Mouse (Mus musculus) intestine, postnatal 0 days (tissue): Measurements from ENCODE around the gene Des. TPM values are rescaled to one million over a fixed set of nuclear protein-coding genes. Genes with fewer than 3 reads are reported as not detected.

Source experiments
- ATAC-seq: fragments of 200-750 bp; cut with Nextera tagmentation; 2 replicates; pipeline ENCODE4 v1.8.0; 2017; ENCODE audit warnings: mild to moderate bottlenecking, moderate TSS enrichment, moderate library complexity
- H3K27ac ChIP-seq: fragments of 300-500 bp; sonication (generic); 2 replicates; pipeline ENCODE4 v1.5.1; 2014; ENCODE audit warnings: mild to moderate bottlenecking, low read depth, low read length, moderate library complexity
- H3K27me3 ChIP-seq: fragments of 300-500 bp; sonication (generic); replicated peaks from 2 replicates; pipeline ENCODE4 v1.6.1; 2014; ENCODE audit warnings: low read length, mixed read lengths; ENCODE audit not compliant: control insufficient read depth, insufficient read depth
- H3K36me3 ChIP-seq: fragments of 300-500 bp; sonication (generic); 2 replicates; pipeline ENCODE4 v1.6.1; 2014; ENCODE audit warnings: mild to moderate bottlenecking, moderate library complexity; ENCODE audit not compliant: control insufficient read depth, insufficient read depth
- H3K4me1 ChIP-seq: fragments of 300-500 bp; sonication (generic); replicated peaks from 2 replicates; pipeline ENCODE4 v1.6.1; 2014; ENCODE audit warnings: antibody characterized with exemption, low read length, mixed read lengths; ENCODE audit not compliant: control insufficient read depth, insufficient read depth
- H3K4me2 ChIP-seq: fragments of 300-500 bp; sonication (generic); replicated peaks from 2 replicates; pipeline ENCODE4 v1.6.1; 2014; ENCODE audit warnings: low read depth, mild to moderate bottlenecking, moderate library complexity
- H3K4me3 ChIP-seq: fragments of 300-500 bp; sonication (generic); 2 replicates; pipeline ENCODE4 v1.5.1; 2014; ENCODE audit warnings: low read depth, low read length
- H3K9ac ChIP-seq: fragments of 300-500 bp; sonication (generic); 2 replicates; pipeline ENCODE4 v1.6.1; 2014; ENCODE audit warnings: mild to moderate bottlenecking, low read depth, low read length
- H3K9me3 ChIP-seq: fragments of 300-500 bp; sonication (generic); 2 replicates; pipeline ENCODE4 v1.6.1; 2016; ENCODE audit warnings: mixed run types; ENCODE audit not compliant: control insufficient read depth
- CTCF ChIP-seq: sonication (generic); IDR thresholded peaks from 2 replicates; pipeline ENCODE4 v1.5.1; 2016; ENCODE audit warnings: low read depth, mild to moderate bottlenecking, control low read depth, antibody characterized with exemption, moderate library complexity
- WGBS: fragments of 180-500 bp; shearing (Covaris S2); extraction: QIAGEN DNeasy Blood & Tissue Kit; methylation state at CpG from one replicate; pipeline ENCODE4 v1.1.7; 2014; 5-methylcytosine and 5-hydroxymethylcytosine counted together
- polyA plus RNA-seq: library from polyadenylated mRNA; unstranded; fragments of >200 nt; fragmentation: Nextera tagmentation; extraction: Ambion mirVana; gene quantifications from 2 replicates; pipeline ENCODE4 v1.2.1, GENCODE M21; 2015

The Des gene
- polyA plus RNA-seq, 1 experiment from 2014 or later = 233 TPM

GRCm38 (mm10) chr1:75400493-75401115 lies 40.5 kb downstream of the Des start:
- no peak for ATAC-seq
- H3K36me3 ChIP-seq = peaks cover 20% of the 10 kb centered on the region

GRCm38 (mm10) chr1:75405547-75405946 lies 45.4 kb downstream of the Des start:
- ATAC-seq = no peak
- WGBS = 85% methylated on average over 3 of the region's 3 CpGs
- Histone ChIP-seq H3K27me3 (no peaks in the 10 kb centered on the region), H3K9me3 (no peaks in the 10 kb centered on the region), H3K36me3 (peaks cover 20% of the 10 kb centered on the region), H3K4me3 (no peak overlapping the region), H3K9ac (no peak overlapping the region), H3K4me1 (no peaks in the 10 kb centered on the region), H3K27ac (no peak overlapping the region), H3K4me2 (no peak overlapping the region)
- no peak for TF ChIP-seq CTCF

More at GRCm38 (mm10) chr1:75400493-75401115, 40.5 kb downstream of the Des start:
- TF ChIP-seq CTCF = no peak
- H3K4me3 ChIP-seq = no peak overlapping the region
- H3K4me2 ChIP-seq = peak overlapping the region; percentile 18; the same call in 1 of the 2 replicates
- no peaks in the 10 kb centered on the region for H3K9me3 ChIP-seq
- no peaks in the 10 kb centered on the region for H3K27me3 ChIP-seq
- H3K4me1 ChIP-seq = no peaks in the 10 kb centered on the region
- no peak overlapping the region for H3K9ac ChIP-seq
- no peak overlapping the region for H3K27ac ChIP-seq
- WGBS = 50% methylated on average over 6 of the region's 6 CpGs

- no peaks in the 10 kb centered on the region for H3K4me1 ChIP-seq
- no peak overlapping the region for H3K4me2 ChIP-seq
- TF ChIP-seq CTCF = no peak
- no peak overlapping the region for H3K4me3 ChIP-seq
- WGBS = 93% methylated on average over 15 of the region's 15 CpGs
- no peak overlapping the region for H3K9ac ChIP-seq
- no peak overlapping the region for H3K27ac ChIP-seq
- ATAC-seq = no peak
- no peaks in the 10 kb centered on the region for H3K9me3 ChIP-seq
- peaks cover 18% of the 10 kb centered on the region for H3K36me3 ChIP-seq
- H3K27me3 ChIP-seq = no peaks in the 10 kb centered on the region
Observed at GRCm38 (mm10) chr1:75406173-75406572, 46.0 kb downstream of the Des start.

GRCm38 (mm10) chr1:75407056-75407455 lies 46.9 kb downstream of the Des start:
- no peak for ATAC-seq
- no peak overlapping the region for H3K27ac ChIP-seq
- no peak overlapping the region for H3K4me3 ChIP-seq
- no peaks in the 10 kb centered on the region for H3K9me3 ChIP-seq
- no peak for TF ChIP-seq CTCF
- H3K27me3 ChIP-seq = no peaks in the 10 kb centered on the region
- H3K9ac ChIP-seq = no peak overlapping the region
- no peaks in the 10 kb centered on the region for H3K4me1 ChIP-seq
- WGBS = 93% methylated on average over 9 of the region's 9 CpGs
- H3K4me2 ChIP-seq = no peak overlapping the region
- peaks cover 18% of the 10 kb centered on the region; the same call in 1 of the 2 replicates for H3K36me3 ChIP-seq

DNA sequence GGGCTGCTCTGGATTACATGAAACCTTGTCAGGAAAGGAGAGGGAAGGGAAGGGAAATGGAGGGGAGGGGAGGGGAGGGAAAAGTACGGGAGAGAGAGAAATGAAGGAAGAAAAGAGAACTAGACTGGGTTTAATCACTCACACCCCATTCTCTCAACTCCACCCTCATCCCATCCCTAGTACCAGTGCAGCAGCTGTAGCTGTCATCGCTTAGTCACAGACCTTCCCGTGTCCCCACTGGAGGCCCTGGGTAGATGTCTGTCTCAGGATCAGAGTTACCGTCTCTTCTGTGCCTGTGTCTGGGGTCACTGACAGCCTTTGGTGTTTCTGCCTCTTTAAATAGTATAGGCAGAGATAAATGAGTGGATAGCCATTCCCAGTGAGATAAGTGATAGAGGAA lies 48.1 kb downstream of the Des start:
- Histone ChIP-seq H3K4me2 (no peak overlapping the region), H3K9me3 (no peaks in the 10 kb centered on the region), H3K4me3 (no peak overlapping the region), H3K9ac (no peak overlapping the region), H3K4me1 (no peaks in the 10 kb centered on the region), H3K27ac (no peak overlapping the region), H3K27me3 (no peaks in the 10 kb centered on the region), H3K36me3 (peaks cover 14% of the 10 kb centered on the region; the same call in 1 of the 2 replicates)
- TF ChIP-seq CTCF = no peak
- no peak for ATAC-seq
- WGBS = 73% methylated on average over 4 of the region's 4 CpGs

GRCm38 (mm10) chr1:75409950-75410349 lies 49.8 kb downstream of the Des start:
- Histone ChIP-seq H3K9ac (no peak overlapping the region), H3K36me3 (peaks cover 6% of the 10 kb centered on the region; the same call in 1 of the 2 replicates), H3K4me2 (no peak overlapping the region), H3K27ac (no peak overlapping the region), H3K4me3 (no peak overlapping the region), H3K4me1 (no peaks in the 10 kb centered on the region), H3K9me3 (no peaks in the 10 kb centered on the region), H3K27me3 (no peaks in the 10 kb centered on the region)
- TF ChIP-seq CTCF = no peak
- 86% methylated on average over 7 of the region's 7 CpGs for WGBS
- no peak for ATAC-seq
